14 mouse cellular contexts compared by ENCODE assay signal in genomic region chr5:31962346-31962745, GRCm38 (mm10).
"Had no signal": no experiment of that assay in that cellular context is flagged by ENCODE, and none has a peak within 500 bp of the region (broad histone marks: within the 10 kb centered on the region; RNA-seq: fewer than 3 reads in every experiment).

No protein-coding gene starts in this region.

- ATAC-seq: liver, postnatal 0 days; lung, postnatal 0 days; midbrain, embryonic 13.5 days; midbrain, embryonic 16.5 days had no signal

- DNase-seq: kidney, adult 11 months; kidney, adult 8-10 months; kidney, postnatal 10 days; kidney, postnatal 36 days; layer of hippocampus, postnatal 36 days; left cerebral cortex, postnatal 4 days; liver, postnatal 0 days; lung, embryonic 14.5 days; retina, postnatal 1 day; right cerebral cortex, postnatal 25 days; spleen, adult 18-20 months had no signal
